Mouse (Mus musculus) brain, embryonic 14.5 days (tissue): Measurements from ENCODE around the gene Cep164.

Experiments used
- CTCF ChIP-seq: fragments of 200-500 bp; IDR thresholded peaks from 2 replicates; pipeline ENCODE4 v1.5.1; 2012; ENCODE audit warnings: inconsistent platforms, mild to moderate bottlenecking, moderate library complexity, borderline replicate concordance; ENCODE audit not compliant: insufficient read depth, insufficient read length; ENCODE audit errors: extremely low read depth
- POLR2A ChIP-seq: fragments of 200-500 bp; IDR thresholded peaks from 2 replicates; pipeline ENCODE4 v1.6.1; 2012; ENCODE audit warnings: mild to moderate bottlenecking, inconsistent platforms, borderline replicate concordance; ENCODE audit not compliant: poor library complexity, insufficient read depth, insufficient read length, severe bottlenecking; ENCODE audit errors: extremely low read depth

DNA sequence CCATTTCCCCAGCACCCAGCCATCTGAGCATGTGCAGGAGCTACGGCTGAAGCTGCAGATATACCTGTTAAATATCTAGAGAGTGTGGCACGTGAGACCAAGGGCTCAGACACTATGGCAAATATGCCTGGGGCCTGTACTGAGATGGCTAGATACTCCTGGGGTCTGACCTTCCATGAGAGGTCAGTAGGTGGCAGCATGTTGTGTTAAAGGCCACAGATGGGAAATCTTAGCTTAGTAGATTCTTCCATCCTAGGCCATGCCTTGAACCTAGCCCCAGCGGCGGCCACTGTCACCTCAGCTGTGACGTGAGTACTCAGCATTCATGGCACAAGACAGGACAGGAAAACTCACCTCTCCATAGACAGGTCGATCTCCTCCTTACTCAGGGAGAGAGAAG, 54.4 kb downstream of the Cep164 start:
- TF ChIP-seq POLR2A (no peak), CTCF (no peak)
